Mouse (Mus musculus): ENCODE measurements at regions not wholly inside any gene's neighbourhood (a gene's known extent, or its start where the extent isn't known, plus 50 kb on each side); places are given as distances from the start of the nearest gene placed in this dataset.

- TF ChIP-seq CTCF (IDR thresholded peaks at IDR 0.05), result no peak
- TF ChIP-seq EP300 (IDR thresholded peaks at IDR 0.05; ENCODE audit: insufficient read depth, low read depth, low read length), result no peak
Observed at GRCm38 (mm10) chr5:77594719-77595118, 186.9 kb upstream of the Igfbp7 start.

Data from heart, adult 2 months (tissue).